Mouse (Mus musculus) CD4-positive, CD25-positive, alpha-beta regulatory T cell, adult 4 months (primary cell): ENCODE measurements around the gene Cln3. TPM values are rescaled to one million over a fixed set of nuclear protein-coding genes. Genes with fewer than 3 reads are reported as not detected.

Experiments
- ATAC-seq: one replicate; pipeline ENCODE4 v1.8.0; 2017
- polyA plus RNA-seq, 2 experiments: library from polyadenylated mRNA; unstranded; fragments of 100-300 nt; shearing (Covaris generic); gene quantifications; one replicate each; pipeline ENCODE4 v1.2.1; 2017

The Cln3 gene
- polyA plus RNA-seq, 2 experiments from 2014 or later, result 79.9 to 150 TPM

GRCm38 (mm10) chr7:126594862-126595561 lies 9.4 kb upstream of the Cln3 start, which contains the start of gene Il27:
Il27 (minus strand) TSS chr7:126594941.
- no peak for ATAC-seq

- ATAC-seq, result no peak
Observed at GRCm38 (mm10) chr7:126587779-126588178, 2.2 kb upstream of the Cln3 start.

GRCm38 (mm10) chr7:126586839-126587238 lies 1.2 kb upstream of the Cln3 start:
- no peak for ATAC-seq

- ATAC-seq, result peak; percentile 65
Observed at GRCm38 (mm10) chr7:126584506-126584977, 1.1 kb downstream of the Cln3 start, which contains the start of gene Apobr. Apobr (plus strand) TSS chr7:126584942.

GRCm38 (mm10) chr7:126583761-126584160 lies 1.9 kb downstream of the Cln3 start:
- ATAC-seq, result no peak

GRCm38 (mm10) chr7:126583251-126583709 lies 2.3 kb downstream of the Cln3 start:
- ATAC-seq, result peak; percentile 87

GRCm38 (mm10) chr7:126582759-126583158 lies 2.9 kb downstream of the Cln3 start:
- no peak for ATAC-seq

GRCm38 (mm10) chr7:126581661-126582060 lies 4.0 kb downstream of the Cln3 start:
- ATAC-seq, result no peak

- no peak for ATAC-seq
Observed at GRCm38 (mm10) chr7:126579172-126579571, 6.4 kb downstream of the Cln3 start.

- ATAC-seq, result no peak
Observed at GRCm38 (mm10) chr7:126576946-126577345, 8.7 kb downstream of the Cln3 start.

GRCm38 (mm10) chr7:126566094-126566765 lies 19.4 kb downstream of the Cln3 start, which contains the start of gene Eif3c:
Eif3c (minus strand) TSS chr7:126566411.
- ATAC-seq, result peak; percentile 99

GRCm38 (mm10) chr7:126565693-126566092 lies 19.9 kb downstream of the Cln3 start:
- ATAC-seq, result peak; percentile 19

- ATAC-seq, result no peak
Observed at GRCm38 (mm10) chr7:126556635-126557034, 29.0 kb downstream of the Cln3 start.

- no peak for ATAC-seq
Observed at GRCm38 (mm10) chr7:126554796-126555195, 30.8 kb downstream of the Cln3 start.

- no peak for ATAC-seq
Observed at GRCm38 (mm10) chr7:126545631-126546030, 40.0 kb downstream of the Cln3 start.

- no peak for ATAC-seq
Observed at GRCm38 (mm10) chr7:126541661-126542060, 44.0 kb downstream of the Cln3 start.

- no peak for ATAC-seq
Observed at GRCm38 (mm10) chr7:126537820-126538585, 47.6 kb downstream of the Cln3 start.

GRCm38 (mm10) chr7:126536466-126536865 lies 49.2 kb downstream of the Cln3 start:
- ATAC-seq, result no peak

GRCm38 (mm10) chr7:126535766-126536165 lies 49.9 kb downstream of the Cln3 start:
- ATAC-seq, result no peak

GRCm38 (mm10) chr7:126533434-126533833 lies 52.2 kb downstream of the Cln3 start:
- no peak for ATAC-seq

GRCm38 (mm10) chr7:126528166-126528577 lies 57.4 kb downstream of the Cln3 start:
- peak; percentile 61 for ATAC-seq

GRCm38 (mm10) chr7:126523316-126523715 lies 62.3 kb downstream of the Cln3 start:
- ATAC-seq, result no peak
